Mouse (Mus musculus): ENCODE results near the gene Tmem117. TPM values are rescaled to one million over a fixed set of nuclear protein-coding genes. Genes with fewer than 3 reads are reported as not detected.

Tmem117 gene
- total RNA-seq, 2 experiments from 2014 or later: 8.1 to 9.2 TPM

DNA sequence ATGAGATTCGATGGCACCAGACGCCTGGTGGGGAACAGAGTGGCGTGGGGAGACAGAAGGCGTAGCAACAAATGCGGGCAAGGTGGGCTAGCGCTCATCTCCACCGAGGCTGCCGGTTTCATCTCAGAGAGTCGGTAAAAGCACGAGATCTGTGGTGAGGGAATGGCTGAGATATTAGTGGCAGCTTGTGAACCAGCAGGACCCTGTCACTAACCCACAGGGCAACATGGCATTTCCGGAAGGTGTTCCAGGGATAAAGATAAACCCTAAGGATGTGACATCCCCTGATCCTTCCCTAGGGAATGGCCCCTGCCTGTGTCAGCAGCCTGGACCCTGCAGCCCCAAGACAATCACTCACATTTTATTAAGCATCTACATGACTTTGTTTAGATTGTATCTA lies 266.6 kb downstream of the Tmem117 start:
- DNase-seq: no peak

DNA sequence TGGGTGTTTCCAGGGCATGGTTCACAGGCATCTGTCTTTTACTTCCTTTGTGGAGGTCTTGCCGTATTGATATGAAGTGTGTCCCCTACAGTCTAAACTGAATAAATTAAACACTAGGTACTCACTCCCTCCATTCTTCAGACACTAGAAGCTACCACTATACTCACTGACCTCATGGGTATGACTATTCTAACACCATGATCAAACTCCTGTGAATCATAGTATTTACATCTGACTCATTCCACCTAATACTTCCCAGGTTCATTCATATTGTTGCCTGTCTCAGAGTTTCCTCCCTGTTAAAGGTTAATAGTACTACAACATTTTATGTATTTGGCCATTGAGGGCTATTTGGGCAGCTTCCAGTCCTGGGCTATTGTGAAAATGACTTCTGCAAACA lies 274.2 kb downstream of the Tmem117 start:
- DNase-seq: no peak

DNA sequence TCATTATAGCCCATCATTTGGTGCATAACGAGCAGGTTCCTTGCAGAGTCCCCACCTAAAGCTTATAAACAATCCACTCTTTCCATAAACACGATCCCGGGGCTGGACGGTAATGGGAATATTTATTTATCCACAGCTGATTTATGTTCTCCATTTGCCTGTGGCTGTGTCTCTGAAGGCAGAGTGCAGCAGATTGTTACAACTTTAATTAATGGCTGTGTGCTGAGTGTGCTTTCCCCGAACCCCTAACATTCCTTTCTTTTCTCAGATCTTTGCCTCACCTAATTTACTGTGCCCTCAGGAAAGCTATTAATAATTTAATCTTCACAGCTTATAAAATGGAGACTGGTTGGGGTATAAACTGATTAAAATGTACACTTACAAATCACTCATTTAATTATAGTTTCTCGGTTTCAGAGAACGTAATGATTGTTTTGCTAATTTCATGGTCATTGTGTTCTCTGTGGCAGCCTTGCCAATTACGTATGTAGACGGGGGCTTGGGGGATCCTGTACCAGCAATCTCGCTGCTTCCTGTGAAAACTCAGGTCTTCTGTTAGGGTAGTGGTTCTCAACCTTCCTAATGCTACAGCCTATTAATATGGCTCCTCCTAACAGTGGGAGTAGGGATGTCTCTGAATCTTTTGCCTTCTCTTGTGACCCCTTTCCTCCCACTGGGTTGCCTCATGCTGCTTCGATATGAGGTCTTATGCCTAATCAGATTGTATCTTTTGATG lies 275.8 kb downstream of the Tmem117 start:
- no peak for DNase-seq

DNA sequence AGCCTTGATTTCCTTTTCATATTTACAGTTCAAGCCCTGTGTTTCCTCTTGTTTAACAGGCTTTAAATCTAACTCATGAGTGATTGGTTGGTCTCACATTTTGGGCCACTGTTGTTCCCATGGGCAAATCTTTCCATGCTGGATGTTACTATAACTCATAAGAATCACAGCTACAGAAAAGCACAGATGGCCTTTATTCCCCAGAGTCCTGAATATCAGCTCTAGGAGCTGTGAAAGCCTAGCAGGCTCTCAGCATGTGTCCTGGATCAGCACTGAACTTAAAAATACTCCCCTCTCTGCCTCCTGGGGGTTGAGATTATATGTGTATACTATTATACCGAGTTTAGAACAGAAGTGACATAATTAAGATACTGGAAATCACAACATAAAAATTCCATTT lies 292.6 kb downstream of the Tmem117 start:
- DNase-seq: no peak

DNA sequence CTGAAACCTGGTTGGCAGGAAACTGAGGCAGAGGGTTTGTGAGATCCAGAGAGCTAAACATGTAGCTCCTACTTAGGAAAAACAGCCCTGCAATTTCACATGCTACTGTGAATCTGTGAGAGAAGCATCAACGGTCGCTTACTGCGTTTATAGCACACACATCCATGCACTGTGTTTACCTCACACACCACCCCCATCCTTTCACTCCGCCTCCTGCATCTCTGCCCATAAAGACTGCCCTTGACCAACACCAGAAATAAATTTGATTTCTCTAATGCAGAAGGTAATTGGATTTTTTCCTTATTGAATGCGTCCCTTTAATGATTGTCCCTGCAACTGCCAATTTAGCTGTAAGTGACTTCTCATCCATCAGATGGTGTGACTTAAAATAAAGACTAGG lies 299.0 kb downstream of the Tmem117 start:
- no peak for DNase-seq

DNA sequence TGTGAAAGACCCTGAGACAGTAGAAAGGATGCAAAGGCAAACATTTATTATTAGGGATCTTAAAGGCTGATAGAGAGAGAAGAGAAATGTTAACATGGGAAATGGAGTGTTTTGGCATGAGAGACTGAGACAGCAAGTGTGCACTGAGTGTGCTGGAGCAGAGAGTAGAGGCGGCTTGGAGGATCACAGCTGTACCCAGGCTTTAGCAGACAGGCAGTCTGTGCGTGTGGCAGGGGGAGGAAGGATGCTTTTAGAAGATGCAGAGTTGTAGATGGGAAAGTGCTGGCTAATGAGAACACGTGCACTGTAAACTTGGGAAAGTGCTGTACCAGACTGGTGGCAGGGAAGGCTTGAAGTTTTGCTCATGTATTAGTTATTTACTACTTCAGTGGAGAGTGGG lies 301.7 kb downstream of the Tmem117 start:
- DNase-seq: no peak

DNA sequence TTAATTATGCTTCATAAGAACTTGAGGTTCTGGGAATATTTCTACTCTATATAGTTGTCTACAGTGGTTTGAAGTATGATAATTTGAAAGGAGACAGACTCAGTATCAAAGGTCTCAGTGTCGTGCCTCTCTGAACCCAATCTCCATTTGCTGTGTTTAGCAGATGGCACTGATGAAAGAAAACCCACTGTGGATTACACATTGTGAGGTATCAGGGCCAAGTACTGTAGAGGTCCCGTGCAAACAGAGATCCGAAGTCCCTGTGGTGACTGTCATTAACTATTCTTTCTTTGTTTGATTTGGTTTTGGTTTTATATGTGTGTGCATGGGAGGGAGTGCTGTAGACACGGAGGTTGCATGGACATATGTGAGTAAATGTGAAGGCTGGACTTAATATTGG lies 304.0 kb downstream of the Tmem117 start:
- DNase-seq: no peak

DNA sequence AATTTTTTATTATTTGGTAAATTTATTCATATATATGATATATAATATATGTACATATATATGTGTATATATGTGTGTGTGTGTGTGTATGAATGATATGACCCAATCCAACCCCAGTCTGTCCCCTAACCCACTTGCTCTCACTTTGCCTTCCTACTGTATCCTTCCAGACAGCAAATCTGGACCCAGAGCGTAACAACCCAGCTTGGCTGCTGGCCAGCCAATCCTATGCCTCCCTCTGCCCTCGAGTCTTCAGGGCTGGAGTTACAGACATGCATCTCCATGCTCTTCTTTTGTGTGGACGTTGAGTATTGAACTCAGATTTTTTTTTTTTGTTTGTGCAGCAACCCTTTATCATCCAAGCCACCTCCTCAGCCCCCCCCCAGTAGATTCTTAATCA lies 304.4 kb downstream of the Tmem117 start:
- DNase-seq: no peak

DNA sequence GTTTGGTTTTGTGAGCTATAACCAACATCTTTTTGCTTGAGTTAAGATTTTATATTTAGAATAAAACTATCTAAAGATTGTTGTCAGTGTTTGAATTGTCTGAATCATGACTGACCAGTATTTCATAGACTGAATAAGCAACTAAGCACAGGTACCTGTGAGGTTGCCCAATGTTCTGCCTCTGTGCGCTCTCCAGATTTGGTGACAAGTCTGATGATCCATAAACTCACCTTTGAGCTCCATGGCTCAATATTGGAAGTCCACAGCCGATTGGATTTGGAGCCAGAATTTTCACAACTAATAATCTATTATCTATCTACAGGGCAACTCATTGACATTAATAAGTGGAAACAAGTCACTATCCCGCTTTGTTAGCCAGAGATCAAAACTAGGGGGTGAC lies 312.9 kb downstream of the Tmem117 start:
- DNase-seq: no peak

DNA sequence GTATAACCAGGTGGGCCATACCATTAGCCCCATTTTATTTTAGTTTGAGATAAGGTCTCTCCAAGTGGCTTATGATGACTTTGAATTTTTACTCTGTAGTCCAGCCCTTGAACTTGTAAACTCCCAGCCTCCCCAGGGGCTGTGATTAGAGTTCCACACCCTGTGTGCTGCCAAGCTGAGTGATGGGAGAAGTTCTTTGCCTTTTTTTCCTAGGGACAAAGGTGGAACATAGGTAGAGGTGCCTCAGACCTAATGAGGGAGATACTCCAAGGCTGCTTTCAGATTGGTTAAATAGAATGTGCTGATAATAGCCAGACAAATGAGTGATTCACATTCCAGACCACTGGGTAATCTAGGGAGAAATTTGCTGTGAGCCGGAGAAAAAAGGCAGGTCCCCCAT lies 313.4 kb downstream of the Tmem117 start:
- DNase-seq: no peak

DNA sequence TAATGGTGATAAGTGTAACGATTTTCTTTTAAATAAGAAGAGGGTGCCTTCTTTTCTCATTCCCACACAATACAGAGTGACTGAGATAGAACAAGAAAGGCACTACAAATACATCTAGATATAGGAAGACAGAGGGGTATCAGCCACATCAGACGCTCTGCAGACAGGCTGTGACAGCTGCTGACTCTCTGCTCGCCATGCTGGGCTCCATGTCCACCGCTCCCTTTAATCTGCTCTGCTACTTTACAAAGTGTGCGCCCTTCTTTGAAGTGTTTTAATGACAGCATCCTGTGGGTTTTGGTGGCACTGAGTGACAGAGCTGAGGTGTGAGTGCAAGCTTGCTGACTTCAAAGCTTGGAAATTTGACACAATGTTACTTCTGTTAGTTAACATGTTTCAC lies 314.9 kb downstream of the Tmem117 start:
- no peak for DNase-seq

DNA sequence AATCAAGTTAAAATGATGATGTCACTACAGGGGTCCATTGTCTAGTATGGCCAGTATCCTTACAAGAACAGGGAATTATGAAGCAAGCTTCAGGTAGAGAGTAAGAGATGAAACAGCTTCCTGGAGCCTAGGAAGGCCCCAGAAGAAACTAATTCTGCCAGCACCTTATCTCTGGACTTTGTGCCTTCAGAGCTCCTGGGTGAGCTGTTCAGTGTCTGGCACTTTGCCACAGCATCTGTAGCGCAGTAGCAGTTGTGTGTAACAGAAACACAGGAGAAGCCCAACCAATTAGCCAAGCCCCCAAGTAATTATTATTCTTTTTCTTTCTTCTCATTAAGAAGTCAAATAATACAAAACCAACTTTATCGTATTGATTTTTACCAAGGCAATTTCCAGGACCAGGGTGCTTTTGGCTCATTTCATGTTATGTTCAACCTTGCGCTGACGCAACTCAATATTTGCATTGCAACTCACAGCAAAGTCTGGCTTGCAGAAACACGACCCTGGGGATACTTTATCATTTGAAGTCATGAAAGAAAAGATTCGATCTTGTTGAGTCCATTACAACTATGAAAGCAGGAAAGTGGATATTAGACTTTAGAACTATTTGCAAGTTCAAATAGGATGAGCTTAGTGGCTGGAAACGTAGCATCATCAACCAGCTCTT lies 322.5 kb downstream of the Tmem117 start:
- DNase-seq: no peak

DNA sequence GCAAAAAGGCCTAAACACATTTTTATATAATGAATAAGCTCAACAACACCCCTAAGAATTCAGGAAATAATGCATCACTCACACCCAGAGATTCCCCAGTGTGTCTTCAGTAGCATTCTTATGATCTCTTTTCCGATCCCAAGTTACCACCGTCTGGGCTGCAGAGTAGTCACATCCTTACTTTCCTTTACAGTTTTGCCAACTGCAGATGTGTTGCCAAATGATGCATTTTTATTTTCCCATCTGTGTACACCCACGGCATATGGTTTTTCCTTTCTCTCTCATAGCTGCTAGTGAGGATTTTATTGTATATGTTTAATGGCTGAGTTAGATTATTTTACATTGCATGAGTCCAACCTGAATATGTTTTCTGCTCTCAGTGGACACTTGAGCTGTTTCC lies 327.7 kb downstream of the Tmem117 start:
- no peak for DNase-seq

DNA sequence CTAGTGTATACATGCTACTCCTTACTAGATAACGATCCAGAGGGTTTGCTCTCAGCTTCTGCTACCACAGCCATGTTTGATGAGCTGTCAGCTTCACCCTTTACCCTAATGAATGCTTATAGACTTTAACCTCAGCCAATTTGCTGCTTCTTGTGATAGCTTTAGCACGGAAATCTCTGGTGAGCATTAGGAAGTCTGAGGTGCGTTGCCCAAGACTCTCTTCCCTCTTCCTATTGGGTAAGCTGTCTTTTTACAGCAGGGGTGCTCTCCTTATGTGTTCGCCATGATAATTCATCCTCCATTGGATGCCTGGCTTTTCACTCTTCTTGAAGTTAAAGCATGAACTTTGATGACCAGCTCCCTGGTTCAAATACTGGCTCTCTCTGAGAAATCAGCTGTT lies 328.2 kb downstream of the Tmem117 start:
- no peak for DNase-seq

DNA sequence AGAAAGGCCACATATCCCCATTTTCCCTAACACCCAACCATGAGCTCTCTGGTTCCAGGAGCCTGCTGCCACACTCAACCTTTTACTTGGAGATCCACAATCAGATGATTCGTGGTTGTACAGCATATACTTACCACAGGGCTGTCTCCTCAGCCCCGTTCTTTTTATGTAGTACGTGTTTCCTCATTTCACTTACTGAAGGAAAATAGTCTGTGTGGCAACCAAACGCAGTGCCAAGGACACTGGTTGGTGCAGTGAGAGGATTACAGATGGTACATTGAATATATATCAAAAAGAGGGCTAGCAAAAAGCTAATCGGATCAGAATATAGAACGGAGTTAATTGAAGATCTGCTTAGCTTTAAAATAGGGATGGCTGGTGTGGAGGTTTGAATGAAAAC lies 338.0 kb downstream of the Tmem117 start:
- no peak for DNase-seq

DNA sequence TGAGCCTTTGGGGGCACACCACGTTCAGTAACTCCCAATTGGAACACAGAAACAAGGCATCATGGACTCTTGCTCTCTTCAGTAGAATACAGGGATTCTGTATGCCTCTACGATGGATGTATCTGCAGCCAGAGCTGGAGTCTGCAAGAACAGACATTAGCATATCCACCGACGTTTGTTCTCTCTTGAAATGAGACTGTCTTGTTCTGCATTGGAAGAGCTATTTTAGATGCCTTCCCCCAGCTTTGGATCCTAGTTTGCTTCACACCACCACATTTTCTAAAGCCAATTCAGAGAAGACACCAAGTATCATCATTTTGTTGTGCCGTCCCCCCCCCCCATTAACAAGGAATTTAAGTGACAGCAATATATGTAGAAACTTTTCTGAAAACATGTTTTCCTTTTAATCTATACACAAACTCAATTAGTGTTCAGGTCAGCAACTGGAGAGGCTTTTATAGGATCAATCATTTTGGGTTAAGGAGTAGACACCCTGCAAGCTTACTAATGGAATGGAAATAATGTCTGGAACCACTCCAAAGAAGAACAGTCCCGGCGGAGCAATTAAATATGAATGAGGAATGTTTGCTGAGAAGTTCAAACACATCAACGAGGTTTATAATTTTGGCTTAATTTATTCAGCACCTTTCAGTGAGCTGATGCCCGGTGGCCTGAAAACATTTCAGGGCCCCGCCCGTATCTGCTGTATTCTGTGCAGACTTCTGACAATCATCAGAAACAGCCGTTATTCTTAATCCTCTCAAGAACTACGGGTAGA lies 339.6 kb downstream of the Tmem117 start:
- DNase-seq: no peak

DNA sequence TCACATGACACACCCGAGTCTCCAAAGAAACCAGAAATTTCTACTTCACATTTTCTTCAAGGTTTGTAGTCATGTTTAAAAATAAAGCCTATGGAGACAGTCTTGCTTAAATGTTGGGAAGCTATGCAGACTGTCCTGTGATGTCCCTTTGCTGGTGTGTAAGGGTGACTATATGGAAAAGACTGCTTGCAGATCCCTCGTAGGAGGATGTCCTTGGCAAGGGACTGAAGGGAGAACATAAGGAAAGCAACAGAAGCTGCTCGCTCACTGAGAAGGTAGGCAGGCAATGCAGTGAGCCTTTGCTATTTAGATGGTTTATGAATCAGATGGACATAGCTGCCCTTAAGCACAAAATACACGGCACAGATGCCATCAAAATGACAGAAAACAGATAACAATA lies 352.8 kb downstream of the Tmem117 start:
- DNase-seq: no peak

DNA sequence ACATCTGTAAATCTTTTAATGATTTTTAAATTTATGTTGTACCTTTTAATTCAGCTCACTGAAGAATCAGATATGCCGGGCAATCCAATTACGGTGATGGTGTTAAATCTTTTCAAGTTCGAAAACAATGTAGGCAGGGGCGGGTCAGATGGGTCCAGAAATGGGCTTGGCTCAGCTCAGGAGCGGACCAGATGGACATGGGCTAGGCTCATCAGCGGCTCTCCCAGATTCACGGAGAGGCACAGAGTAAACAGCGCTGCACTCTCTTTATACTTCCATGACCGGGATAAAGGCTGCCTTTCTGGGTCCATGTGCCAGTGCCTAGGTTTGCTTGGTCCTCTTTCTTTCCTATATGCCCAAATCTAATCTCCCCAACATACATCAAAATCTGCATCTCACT lies 366.3 kb downstream of the Tmem117 start:
- no peak for DNase-seq

DNA sequence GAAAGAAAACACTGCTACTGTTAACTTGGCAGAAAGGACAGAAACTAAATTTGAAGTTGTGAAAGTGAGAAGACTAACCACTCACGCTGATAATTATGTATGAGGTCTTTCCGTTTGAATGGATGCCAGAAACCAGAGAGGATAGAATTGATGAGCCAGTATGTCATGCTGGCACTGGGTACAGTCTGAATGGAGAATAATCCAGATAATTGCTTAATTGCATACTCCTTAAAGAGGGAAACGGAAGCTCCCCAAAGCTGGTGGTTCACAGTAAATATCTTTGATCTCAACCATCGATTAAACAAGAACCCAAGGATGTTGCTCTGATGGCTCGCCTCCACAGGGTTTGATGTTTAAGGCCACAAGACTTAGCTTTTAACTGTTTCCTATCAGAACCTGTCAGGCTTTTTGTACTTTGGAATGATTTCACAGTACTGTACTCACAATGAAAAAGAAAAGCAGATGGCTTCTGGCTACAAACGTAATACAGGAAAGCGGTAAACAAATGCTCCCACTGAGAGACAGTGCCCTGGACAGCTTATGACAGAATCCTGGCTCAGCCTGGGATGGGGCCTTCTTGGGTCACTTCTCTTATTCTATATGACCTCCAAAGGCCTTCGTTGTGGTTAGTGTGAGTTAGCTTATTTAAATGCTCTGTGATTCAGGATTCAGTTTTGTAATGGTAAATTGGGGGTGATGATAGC lies 376.2 kb downstream of the Tmem117 start:
- DNase-seq: no peak

DNA sequence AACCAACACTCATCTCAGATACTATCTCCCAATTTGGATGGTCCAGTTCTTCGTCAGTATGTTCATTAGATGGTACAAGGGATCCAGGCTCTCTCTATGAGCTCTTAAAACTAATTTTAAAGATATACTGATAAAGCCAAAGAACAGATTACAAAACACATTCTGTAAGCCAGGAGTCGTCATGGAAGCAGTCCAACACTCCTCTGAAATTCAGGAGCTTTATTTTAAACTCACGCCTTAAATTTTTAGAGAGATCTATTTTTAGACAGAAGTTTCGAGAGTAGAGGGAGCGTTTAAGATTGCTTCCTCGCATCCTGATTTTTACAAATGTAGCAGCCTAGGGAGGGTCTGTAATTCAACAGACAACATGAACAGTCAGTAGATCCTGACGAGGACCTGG lies 393.2 kb downstream of the Tmem117 start:
- DNase-seq: no peak

DNA sequence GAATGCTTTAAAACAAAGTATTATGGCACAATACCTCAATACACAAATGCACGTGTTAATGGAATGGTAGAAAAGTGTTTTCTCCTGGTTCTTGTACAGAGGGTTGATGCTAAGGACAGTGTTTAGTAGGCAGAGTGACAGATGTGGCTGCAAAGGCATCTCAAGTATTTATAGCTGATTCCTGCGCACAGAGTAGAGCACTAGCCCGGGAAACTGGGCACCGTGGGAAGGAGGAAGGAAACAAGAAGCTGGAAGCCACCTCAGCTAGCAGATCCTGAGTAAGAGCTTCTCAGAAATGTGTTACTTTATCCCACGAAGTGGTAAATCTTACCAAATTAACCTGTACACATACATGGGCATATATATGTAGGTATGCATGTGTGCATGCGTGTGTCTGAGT lies 395.4 kb downstream of the Tmem117 start:
- DNase-seq: no peak

DNA sequence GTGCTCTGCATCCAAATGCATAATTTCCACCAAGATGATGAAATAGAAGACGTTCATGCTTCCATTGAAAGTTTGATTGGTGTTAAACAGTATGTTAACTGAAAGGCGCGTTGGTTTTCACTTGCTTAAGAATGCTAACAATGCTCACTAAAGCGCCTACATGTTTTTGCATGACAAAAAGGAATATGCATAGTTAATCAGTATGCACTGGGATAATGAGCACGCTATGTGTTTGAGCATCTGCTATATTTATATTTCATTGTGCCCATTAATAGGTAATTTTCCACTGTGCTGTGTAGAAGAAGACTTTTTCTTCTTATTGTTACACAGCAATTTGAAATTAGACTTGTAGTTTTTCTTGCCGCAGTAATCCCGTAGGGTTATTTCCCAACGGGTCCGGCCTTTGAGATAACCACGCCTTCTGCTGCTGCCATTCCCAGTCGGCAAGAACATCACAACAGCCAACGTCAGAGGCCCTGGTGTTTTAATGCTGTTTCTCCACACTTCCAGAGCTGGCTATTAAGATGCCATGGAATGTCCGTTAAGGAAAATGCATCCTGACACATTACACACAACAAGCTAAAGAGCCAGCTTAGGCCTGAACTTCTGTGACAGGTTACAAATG lies 399.9 kb downstream of the Tmem117 start:
- no peak for DNase-seq

DNA sequence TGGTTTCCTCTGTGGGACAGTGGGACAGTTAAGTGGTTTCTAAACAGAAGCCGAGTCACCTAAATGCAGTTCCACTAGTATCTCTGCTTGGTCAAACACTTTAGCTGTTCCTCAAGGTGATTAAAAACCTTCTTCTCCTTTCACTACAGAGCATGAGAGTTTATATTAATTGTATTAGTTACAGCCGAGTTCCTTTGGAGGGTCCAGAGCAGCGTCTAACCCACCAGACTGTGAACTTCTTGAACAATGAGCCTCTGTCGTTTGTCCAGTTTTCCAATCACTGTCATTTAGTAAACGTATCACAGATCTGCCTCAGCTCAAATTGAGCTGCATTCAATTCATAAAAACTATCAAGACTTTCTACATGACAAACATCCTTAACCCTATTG lies 400.4 kb downstream of the Tmem117 start:
- no peak for DNase-seq

All from heart, postnatal 4 days (tissue).